Mouse (Mus musculus): ENCODE data around the gene Cacnb2.

The Cacnb2 gene

DNA sequence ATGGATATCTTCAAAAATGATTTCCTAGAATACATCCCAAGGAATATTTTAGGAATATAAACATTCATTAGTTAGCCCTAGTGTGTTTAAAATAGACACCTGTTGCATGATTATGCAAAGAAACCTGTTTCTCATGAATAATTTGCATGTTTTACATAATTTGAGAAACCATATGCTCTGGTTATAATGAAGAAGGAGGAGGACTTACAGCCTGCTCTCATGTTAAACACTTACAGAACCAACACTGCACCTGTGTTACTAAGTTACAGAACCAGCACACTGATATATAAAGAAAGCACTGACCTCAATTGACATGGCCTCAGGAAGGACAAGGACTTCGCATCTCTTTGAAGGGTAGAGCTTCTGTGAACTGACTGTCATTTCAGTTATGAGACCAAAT is 244.3 kb downstream of the Cacnb2 start:
- in situ Hi-C loops (cut with MboI; ENCODE audit: unreplicated experiment in 2 of 2), result no loop called here

DNA sequence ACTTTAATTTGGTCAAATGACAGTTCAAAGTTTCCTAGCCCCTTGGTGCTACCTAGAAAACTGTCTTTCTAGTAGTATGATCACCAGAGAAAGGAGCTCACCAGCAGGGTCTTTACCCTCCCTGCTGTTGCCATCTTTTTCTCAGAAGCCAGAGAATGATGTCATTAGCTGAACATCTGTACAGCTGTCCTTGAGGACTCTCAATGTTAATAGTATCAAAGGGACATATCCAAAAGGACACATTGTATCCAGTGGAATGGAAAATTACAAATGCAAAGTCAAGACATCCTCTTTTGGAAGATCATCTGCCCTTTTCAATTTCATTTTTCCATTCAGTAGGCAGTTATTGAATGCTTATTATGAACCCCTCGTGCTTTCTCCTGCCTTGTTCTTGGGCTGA is 247.9 kb downstream of the Cacnb2 start:
- in situ Hi-C loops (cut with MboI; ENCODE audit: unreplicated experiment in 2 of 2), result loop anchor here (5.0 kb wide), 2 partner anchors 186 to 191 kb away; no protein-coding TSS in a partner anchor

- in situ Hi-C loops (cut with MboI; ENCODE audit: unreplicated experiment in 2 of 2), result loop anchor here (5.0 kb wide), 2 partner anchors 186 to 191 kb away; no protein-coding TSS in a partner anchor
Measured at GRCm38 (mm10) chr2:14851383-14851782, 248.5 kb downstream of the Cacnb2 start.

- in situ Hi-C loops (cut with MboI; ENCODE audit: unreplicated experiment in 2 of 2), result loop anchor here (5.0 kb wide), 2 partner anchors 183 to 188 kb away; no protein-coding TSS in a partner anchor
Measured at GRCm38 (mm10) chr2:14854054-14854453, 251.2 kb downstream of the Cacnb2 start.

- in situ Hi-C loops (cut with MboI; ENCODE audit: unreplicated experiment in 2 of 2), result no loop called here
Measured at GRCm38 (mm10) chr2:14858301-14858700, 255.4 kb downstream of the Cacnb2 start.

DNA sequence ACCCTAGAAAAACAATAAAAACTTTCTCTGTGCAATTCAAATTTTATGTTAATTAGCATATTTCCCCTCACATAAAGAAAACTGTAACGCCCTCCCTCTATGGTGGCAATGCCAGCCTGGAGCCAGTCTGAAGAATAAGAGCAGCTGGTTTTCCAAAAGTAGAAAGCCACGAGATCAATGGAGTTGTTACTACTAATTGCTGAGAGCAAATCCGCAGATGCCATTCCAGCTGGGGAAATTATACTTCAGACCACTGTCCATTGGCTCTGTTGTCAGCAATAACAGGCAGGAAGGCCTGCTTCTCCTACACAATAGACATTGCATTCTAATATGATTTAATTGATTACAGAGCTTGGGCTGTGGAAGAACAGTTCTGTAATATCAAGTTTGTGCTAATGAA is 257.5 kb downstream of the Cacnb2 start:
- in situ Hi-C loops (cut with MboI; ENCODE audit: unreplicated experiment in 2 of 2), result no loop called here

DNA sequence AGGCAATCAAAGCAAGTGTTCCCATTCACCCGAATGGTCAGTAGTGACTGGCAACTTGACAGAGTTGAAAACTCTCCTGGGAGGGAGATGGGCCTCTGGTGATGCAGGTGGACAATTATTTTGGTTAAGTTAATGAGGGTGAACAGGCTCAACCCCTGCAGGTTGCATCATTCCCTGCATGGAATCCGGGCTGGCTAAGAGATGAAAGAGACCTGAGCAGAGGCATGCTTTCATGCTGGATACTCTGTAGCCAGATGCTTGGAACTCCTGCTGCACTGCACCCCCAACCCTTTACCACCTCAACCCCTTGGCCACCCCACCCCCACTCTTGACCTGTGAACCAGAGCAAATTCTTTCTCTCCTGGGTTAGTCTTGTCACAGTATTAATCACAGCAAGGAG is 258.7 kb downstream of the Cacnb2 start:
- in situ Hi-C loops (cut with MboI; ENCODE audit: unreplicated experiment in 2 of 2), result no loop called here

DNA sequence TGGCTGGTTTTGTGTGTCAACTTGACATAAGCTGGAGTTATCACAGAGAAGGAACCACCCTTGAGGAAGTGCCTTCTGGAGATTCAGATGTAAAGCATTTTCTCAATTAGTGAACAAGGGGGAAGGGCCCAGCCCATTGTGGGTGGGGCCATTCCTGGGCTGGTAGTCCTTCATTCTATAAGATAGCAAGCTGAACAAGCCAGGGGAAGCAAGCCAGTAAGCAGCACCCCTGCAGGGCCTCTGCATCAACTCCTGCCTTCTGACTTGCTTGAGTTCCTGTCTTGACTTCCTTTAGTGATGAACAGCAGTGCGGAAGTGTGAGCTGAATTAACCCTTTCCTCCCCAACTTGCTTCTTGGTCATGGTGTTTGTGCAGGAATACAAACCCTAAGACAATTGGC is 260.1 kb downstream of the Cacnb2 start:
- in situ Hi-C loops (cut with MboI; ENCODE audit: unreplicated experiment in 2 of 2), result no loop called here

GRCm38 (mm10) chr2:14873116-14873515 is 270.2 kb downstream of the Cacnb2 start:
- in situ Hi-C loops (cut with MboI; ENCODE audit: unreplicated experiment in 2 of 2), result no loop called here

GRCm38 (mm10) chr2:14873701-14874181 is 270.9 kb downstream of the Cacnb2 start:
- in situ Hi-C loops (cut with MboI; ENCODE audit: unreplicated experiment in 2 of 2), result no loop called here

DNA sequence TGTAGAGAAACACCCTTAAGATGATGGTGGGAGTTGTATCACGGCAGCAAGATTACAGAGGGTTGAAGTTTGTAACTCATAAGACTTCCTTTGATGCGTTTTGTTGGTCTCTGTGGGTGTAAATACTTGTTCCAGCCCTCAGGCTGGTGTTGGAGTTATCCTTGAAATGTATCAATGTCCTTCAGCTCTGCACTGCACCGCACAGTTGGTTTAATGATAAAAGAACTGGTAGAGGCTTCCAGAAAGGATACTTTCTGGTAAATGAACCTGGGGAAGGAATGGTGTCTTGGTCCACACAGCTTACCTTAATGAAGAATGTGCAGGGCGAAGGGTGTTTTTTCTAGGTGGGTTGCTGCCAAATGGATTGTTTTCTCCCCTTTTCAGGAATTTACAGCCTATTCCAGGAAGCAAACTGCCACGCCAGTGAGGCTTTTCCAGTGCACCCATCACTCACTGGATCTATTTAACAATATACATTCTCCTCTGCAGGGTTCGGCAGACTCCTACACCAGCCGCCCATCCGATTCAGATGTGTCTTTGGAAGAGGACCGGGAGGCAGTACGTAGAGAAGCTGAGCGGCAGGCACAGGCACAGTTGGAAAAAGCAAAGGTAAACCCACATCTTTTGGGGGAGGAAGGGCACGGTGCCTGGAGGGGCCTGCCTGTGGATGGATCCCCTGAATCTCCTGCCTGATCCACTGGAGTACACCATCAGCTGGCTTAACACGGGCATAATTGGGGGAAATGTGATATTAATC is 271.6 kb downstream of the Cacnb2 start:
- in situ Hi-C loops (cut with MboI; ENCODE audit: unreplicated experiment in 2 of 2), result no loop called here

DNA sequence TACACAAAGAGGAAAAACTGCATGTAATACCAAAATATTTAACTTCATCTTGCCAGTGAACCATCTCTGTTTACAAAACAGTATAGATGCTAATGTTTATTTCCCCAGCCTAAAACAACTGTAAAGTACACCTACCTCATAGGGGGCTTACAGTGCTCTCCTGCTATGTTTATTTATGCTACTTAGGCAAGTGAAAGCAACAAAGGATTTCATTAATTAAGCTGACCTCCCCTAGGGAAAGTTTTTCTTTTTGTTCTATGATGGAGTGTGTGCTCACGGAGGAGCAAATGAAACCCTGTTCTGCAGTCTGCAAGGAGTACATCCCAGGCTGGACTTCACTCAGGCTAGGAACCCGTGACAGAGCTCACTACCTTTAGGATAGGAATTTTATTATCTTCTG is 272.2 kb downstream of the Cacnb2 start:
- in situ Hi-C loops (cut with MboI; ENCODE audit: unreplicated experiment in 2 of 2), result no loop called here

DNA sequence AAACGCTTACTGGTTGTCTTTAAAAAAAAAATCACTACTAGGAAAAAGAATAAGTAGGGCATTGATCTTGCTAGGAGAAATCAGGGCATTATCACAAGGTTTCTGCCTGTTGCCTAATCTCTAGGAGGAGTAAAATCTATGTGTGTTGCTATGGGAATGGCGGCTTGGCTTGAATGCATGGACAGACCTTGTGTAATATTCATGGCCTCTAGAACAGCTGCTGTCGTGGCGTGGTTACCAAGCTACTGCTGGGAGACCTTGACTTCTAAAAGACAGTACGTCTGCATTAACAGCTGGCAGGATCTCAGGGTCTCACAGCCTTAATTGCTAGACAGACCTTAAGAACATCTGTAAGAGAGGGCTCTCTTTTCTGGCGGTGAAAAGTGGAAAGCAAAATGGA is 272.7 kb downstream of the Cacnb2 start:
- in situ Hi-C loops (cut with MboI; ENCODE audit: unreplicated experiment in 2 of 2), result no loop called here

- in situ Hi-C loops (cut with MboI; ENCODE audit: unreplicated experiment in 2 of 2), result no loop called here
Measured at GRCm38 (mm10) chr2:14878953-14879352, 276.1 kb downstream of the Cacnb2 start.

- in situ Hi-C loops (cut with MboI; ENCODE audit: unreplicated experiment in 2 of 2), result no loop called here
Measured at GRCm38 (mm10) chr2:14883460-14883859, 280.6 kb downstream of the Cacnb2 start.

GRCm38 (mm10) chr2:14888406-14889195 is 285.7 kb downstream of the Cacnb2 start:
- in situ Hi-C loops (cut with MboI; ENCODE audit: unreplicated experiment in 2 of 2), result no loop called here

DNA sequence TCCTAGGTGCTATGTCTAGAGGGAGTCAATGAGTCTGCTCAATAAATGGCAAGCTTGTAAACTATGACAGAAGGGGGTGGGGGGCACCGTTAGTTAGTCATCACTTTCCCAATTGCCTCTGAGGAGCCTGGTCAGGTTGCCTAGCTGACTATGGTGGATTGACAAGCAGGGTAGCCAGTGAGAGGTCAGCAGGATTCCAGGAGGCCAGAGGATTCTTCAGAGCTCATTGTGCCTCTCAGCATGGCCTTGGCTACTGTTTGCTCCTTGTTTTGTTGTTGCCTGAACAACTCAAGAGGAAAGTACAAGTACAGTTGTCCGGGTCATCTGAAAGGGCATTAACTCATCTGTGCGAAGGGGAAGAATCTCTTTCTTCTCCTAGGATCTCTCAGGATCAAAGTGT is 300.9 kb downstream of the Cacnb2 start:
- in situ Hi-C loops (cut with MboI; ENCODE audit: unreplicated experiment in 2 of 2), result no loop called here

GRCm38 (mm10) chr2:14904865-14905264 is 302.0 kb downstream of the Cacnb2 start:
- in situ Hi-C loops (cut with MboI; ENCODE audit: unreplicated experiment in 2 of 2), result no loop called here

DNA sequence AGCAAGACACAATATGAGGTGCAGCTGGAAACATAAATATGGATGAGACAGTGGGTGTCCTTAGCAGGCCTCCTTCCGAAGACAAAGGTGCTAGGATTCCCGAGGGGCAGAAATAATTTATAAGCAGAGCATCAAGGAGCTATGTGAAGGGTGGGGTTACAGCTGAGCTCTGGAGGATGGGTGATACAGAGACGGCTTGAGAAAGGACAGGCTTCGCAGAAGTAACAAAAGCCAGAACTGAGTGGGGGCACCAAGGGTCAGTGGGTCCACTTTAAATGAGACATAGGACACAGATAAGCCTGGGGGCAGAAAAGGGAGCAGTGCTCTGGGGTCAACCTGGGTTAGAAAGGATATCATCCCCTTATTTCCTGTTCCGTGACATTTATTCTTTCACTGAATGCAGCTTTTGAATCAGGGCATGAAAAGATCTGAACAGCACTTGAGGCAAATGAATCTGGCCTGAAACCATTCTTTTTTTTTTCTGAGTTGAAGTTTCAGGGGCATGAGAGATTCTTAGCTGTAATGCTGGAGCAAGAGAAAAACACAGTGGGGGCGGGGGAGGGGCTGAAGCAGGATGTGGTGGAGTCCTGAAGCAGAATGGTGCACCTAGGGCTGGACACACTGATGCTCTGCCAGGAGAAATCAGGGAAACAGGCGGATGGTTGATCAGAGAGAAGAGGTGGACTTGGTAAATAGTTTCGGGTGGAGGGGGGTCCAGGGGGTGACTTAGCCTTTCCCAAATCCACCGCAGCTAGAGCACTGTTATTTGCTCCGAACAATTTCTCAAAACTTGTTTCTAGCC is 304.4 kb downstream of the Cacnb2 start:
- in situ Hi-C loops (cut with MboI; ENCODE audit: unreplicated experiment in 2 of 2), result no loop called here

GRCm38 (mm10) chr2:14917585-14918247 is 314.8 kb downstream of the Cacnb2 start:
- in situ Hi-C loops (cut with MboI; ENCODE audit: unreplicated experiment in 2 of 2), result no loop called here

Data from v-Abl transformed pro-B cells (cell line).